Mouse (Mus musculus) embryonic facial prominence, embryonic 14.5 days (tissue): ENCODE data around the gene Pde10a. TPM values are rescaled to one million over a fixed set of nuclear protein-coding genes. Genes with fewer than 3 reads are reported as not detected.

ENCODE experiments used
- ATAC-seq: fragments of 200-750 bp; cut with Nextera tagmentation; 2 replicates; pipeline ENCODE4 v1.8.0; 2017; ENCODE audit warnings: low read depth, moderate number of reproducible peaks, moderate TSS enrichment
- DNase-seq: peaks from one replicate; pipeline ENCODE4 v3.0.0-alpha.2; 2015; ENCODE audit warnings: low spot score
- H3K27ac ChIP-seq: fragments of 300-500 bp; sonication (generic); replicated peaks from 2 replicates; pipeline ENCODE4 v1.5.1; 2014; ENCODE audit warnings: low read depth, mild to moderate bottlenecking, low read length, moderate library complexity
- H3K27me3 ChIP-seq: fragments of 300-500 bp; sonication (generic); replicated peaks from 2 replicates; pipeline ENCODE4 v1.6.1; 2014; ENCODE audit warnings: low read length; ENCODE audit not compliant: control insufficient read depth, insufficient read depth
- H3K36me3 ChIP-seq: fragments of 300-500 bp; sonication (generic); 2 replicates; pipeline ENCODE4 v1.6.1; 2014; ENCODE audit warnings: low read length, mixed read lengths; ENCODE audit not compliant: control insufficient read depth, insufficient read depth
- H3K4me1 ChIP-seq: fragments of 300-500 bp; sonication (generic); 2 replicates; pipeline ENCODE4 v1.6.1; 2014; ENCODE audit warnings: antibody characterized with exemption, low read length; ENCODE audit not compliant: control insufficient read depth, insufficient read depth
- H3K4me2 ChIP-seq: fragments of 300-500 bp; sonication (generic); 2 replicates; pipeline ENCODE4 v1.6.1; 2014; ENCODE audit warnings: low read depth, mild to moderate bottlenecking, low read length, moderate library complexity, mixed read lengths
- H3K4me3 ChIP-seq: fragments of 300-500 bp; sonication (generic); 2 replicates; pipeline ENCODE4 v1.5.1; 2014; ENCODE audit warnings: low read depth, mild to moderate bottlenecking, low read length
- H3K9ac ChIP-seq: fragments of 300-500 bp; sonication (generic); 2 replicates; pipeline ENCODE4 v1.6.1; 2014; ENCODE audit warnings: low read depth, mild to moderate bottlenecking, low read length, moderate library complexity, mixed read lengths
- H3K9me3 ChIP-seq: fragments of 300-500 bp; sonication (generic); 2 replicates; pipeline ENCODE4 v1.6.1; 2016; ENCODE audit warnings: low read length; ENCODE audit not compliant: control insufficient read depth
- WGBS: fragments of 180-500 bp; shearing (Covaris S2); extraction: QIAGEN DNeasy Blood & Tissue Kit; methylation state at CpG from one replicate; pipeline ENCODE4 v1.1.7; 2014; 5-methylcytosine and 5-hydroxymethylcytosine counted together
- polyA plus RNA-seq: library from polyadenylated mRNA; unstranded; fragments of >200 nt; fragmentation: Nextera tagmentation; extraction: Ambion mirVana; gene quantifications from 2 replicates; pipeline ENCODE4 v1.2.1, GENCODE M21; 2014

Gene Pde10a
- polyA plus RNA-seq, 1 experiment from 2014 or later, result 2.3 TPM

DNA sequence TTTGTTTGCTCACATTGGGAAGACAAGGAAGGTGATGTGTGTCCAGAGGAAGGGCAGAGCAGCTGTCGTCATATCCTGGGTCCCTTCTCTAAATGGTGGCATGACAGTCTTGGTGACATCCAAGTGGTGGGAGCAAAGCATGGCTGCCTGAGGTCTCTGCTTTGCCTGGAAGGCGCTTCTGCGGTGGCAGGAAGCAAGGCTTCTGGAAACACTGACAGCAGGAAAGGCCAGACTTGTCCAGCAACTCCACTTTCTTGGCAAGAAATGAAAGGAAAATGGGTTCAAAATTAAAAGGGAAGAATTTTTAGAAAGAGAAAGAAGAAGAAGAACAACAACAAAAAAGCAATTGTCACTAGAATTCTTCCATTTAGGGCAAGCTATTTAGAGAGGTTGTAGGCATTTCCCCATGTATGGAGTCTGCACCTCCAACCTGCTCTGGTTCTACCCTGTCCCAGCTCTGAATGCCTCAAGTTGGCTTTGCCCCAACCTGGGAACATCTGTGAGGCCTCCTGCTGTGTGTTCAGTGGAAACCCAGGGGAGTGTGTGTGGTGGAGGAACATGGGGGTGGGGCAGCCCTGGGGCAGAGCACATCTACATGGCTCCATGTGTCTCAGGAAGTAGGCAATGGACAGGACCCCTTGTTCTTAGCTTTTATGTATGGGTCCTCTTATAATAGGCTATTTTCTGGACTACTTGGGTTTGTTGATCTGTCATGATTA is 288.8 kb downstream of the Pde10a start:
- ATAC-seq, result no peak
- Histone ChIP-seq H3K9me3 (no peaks in the 10 kb centered on the region), H3K4me3 (no peak overlapping the region), H3K27ac (no peak overlapping the region), H3K36me3 (no peaks in the 10 kb centered on the region), H3K9ac (no peak overlapping the region), H3K27me3 (no peaks in the 10 kb centered on the region), H3K4me2 (no peak overlapping the region), H3K4me1 (peaks cover 4% of the 10 kb centered on the region; the same call in 1 of the 2 replicates)
- 84% methylated on average over 3 of the region's 3 CpGs for WGBS
- DNase-seq, result no peak

DNA sequence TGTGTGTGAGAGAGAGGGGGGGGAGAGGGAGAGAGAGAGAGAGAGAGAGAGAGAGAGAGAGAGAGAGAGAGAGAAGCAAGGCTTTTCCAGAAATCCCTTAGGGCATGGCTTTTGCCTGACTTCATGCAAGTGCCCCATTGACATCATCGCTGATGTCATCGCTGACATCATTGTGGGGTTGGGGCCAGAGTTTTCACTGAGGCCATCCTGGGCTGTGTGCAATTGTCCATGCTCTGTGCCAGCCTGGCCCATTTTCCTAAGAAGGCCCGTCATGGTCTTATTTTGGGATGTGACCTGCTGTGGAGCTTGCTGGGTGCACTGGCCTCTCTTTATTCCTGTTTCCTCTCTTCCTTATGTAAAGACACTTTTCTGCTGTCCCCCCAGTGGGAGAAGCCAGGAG is 290.2 kb downstream of the Pde10a start:
- H3K27me3 ChIP-seq, result no peaks in the 10 kb centered on the region
- H3K4me3 ChIP-seq, result no peak overlapping the region
- no peak overlapping the region for H3K4me2 ChIP-seq
- no peak overlapping the region for H3K9ac ChIP-seq
- no peak for ATAC-seq
- WGBS, result 96% methylated on average over 3 of the region's 3 CpGs
- no peaks in the 10 kb centered on the region for H3K36me3 ChIP-seq
- no peak overlapping the region for H3K27ac ChIP-seq
- peaks cover 4% of the 10 kb centered on the region; the same call in 1 of the 2 replicates for H3K4me1 ChIP-seq
- no peaks in the 10 kb centered on the region for H3K9me3 ChIP-seq
- DNase-seq, result no peak

GRCm38 (mm10) chr17:8815864-8816263 is 290.7 kb downstream of the Pde10a start:
- H3K4me2 ChIP-seq, result no peak overlapping the region
- ATAC-seq (no peak), DNase-seq (no peak)
- H3K4me3 ChIP-seq, result no peak overlapping the region
- no peaks in the 10 kb centered on the region for H3K36me3 ChIP-seq
- peaks cover 4% of the 10 kb centered on the region; the same call in 1 of the 2 replicates for H3K4me1 ChIP-seq
- no peak overlapping the region for H3K27ac ChIP-seq
- H3K27me3 ChIP-seq, result no peaks in the 10 kb centered on the region
- no peaks in the 10 kb centered on the region for H3K9me3 ChIP-seq
- 75% methylated on average over 5 of the region's 5 CpGs for WGBS
- no peak overlapping the region for H3K9ac ChIP-seq

GRCm38 (mm10) chr17:8818675-8819074 is 293.5 kb downstream of the Pde10a start:
- H3K4me1 ChIP-seq, result peaks cover 4% of the 10 kb centered on the region; the same call in 1 of the 2 replicates
- H3K27ac ChIP-seq, result no peak overlapping the region
- H3K4me3 ChIP-seq, result no peak overlapping the region
- H3K36me3 ChIP-seq, result no peaks in the 10 kb centered on the region
- DNase-seq, result no peak
- 84% methylated on average over 13 of the region's 13 CpGs for WGBS
- ATAC-seq, result no peak
- no peaks in the 10 kb centered on the region for H3K27me3 ChIP-seq
- no peaks in the 10 kb centered on the region for H3K9me3 ChIP-seq
- H3K9ac ChIP-seq, result no peak overlapping the region
- no peak overlapping the region for H3K4me2 ChIP-seq

DNA sequence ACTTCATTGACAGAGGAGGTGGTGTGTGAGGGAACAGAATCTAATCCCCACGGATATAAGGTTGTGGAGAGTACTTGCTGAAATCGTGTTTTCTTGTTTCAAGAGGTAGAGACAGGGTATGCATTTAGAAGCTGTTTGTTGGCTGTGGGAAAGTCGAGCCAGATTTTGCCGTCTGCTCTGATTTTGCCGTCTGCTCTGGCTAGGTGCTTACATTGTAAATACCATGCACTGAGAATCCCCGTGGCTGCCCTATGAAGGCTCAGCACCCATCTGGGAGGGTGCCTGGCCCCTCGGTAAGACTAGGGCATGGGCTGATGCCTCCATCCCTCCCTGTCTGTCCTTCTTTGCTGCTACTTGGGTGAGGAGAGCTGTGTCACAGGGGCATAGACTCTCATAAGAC is 298.4 kb downstream of the Pde10a start:
- Histone ChIP-seq H3K27me3 (no peaks in the 10 kb centered on the region), H3K4me2 (no peak overlapping the region), H3K9me3 (no peaks in the 10 kb centered on the region), H3K27ac (no peak overlapping the region), H3K4me1 (no peaks in the 10 kb centered on the region), H3K9ac (no peak overlapping the region), H3K4me3 (no peak overlapping the region), H3K36me3 (no peaks in the 10 kb centered on the region)
- no peak for DNase-seq
- 70% methylated on average over 7 of the region's 7 CpGs for WGBS
- ATAC-seq, result no peak

GRCm38 (mm10) chr17:8827204-8827603 is 302.0 kb downstream of the Pde10a start:
- 79% methylated on average over 9 of the region's 9 CpGs for WGBS
- H3K4me3 ChIP-seq, result no peak overlapping the region
- no peak overlapping the region for H3K27ac ChIP-seq
- H3K27me3 ChIP-seq, result no peaks in the 10 kb centered on the region
- no peak overlapping the region for H3K4me2 ChIP-seq
- H3K9me3 ChIP-seq, result no peaks in the 10 kb centered on the region
- no peaks in the 10 kb centered on the region for H3K4me1 ChIP-seq
- H3K36me3 ChIP-seq, result no peaks in the 10 kb centered on the region
- ATAC-seq (no peak), DNase-seq (no peak)
- no peak overlapping the region for H3K9ac ChIP-seq

DNA sequence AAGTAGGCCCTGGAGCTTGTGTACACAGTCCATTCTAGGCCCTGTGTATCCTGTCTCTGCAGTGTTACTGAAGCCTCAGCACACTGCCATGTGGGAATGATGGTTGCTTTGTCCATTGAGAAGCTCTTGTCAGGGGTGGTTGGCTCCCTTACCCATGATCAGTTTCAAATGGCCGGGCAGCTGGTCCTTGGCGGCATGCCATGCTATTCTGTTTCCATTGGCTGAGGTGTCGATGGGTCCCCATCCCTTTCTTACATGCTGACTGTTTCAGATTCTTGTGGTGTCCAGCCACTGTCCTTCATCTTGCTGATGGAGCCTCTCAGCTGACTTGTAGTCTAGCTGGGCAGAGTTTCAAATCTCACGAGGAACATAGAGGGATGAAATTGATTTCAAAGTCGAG is 305.8 kb downstream of the Pde10a start:
- H3K4me3 ChIP-seq, result no peak overlapping the region
- DNase-seq, result no peak
- H3K4me2 ChIP-seq, result no peak overlapping the region
- H3K27me3 ChIP-seq, result no peaks in the 10 kb centered on the region
- no peak overlapping the region for H3K27ac ChIP-seq
- no peak for ATAC-seq
- no peaks in the 10 kb centered on the region for H3K9me3 ChIP-seq
- WGBS, result 74% methylated on average over 5 of the region's 5 CpGs
- no peaks in the 10 kb centered on the region for H3K36me3 ChIP-seq
- H3K4me1 ChIP-seq, result no peaks in the 10 kb centered on the region
- H3K9ac ChIP-seq, result no peak overlapping the region

DNA sequence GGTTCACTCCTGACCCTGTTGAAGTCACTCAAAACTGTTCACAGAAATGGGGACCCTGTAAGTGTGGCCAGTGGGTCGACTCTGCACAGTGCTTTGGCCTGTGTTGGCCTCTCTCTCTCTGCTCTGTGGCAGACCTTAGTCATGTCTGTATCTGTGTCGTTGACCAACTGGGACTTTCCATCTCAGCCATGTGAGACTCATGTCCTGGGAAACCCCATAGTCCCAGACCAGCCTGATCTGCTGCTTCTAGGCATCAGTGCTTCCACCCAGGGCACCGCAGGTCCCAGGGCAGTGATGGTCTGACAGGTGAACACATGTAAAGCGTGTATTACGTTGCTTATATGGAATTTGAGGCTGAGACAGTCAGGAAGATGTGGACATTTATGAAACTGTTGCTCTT is 311.1 kb downstream of the Pde10a start:
- DNase-seq (no peak), ATAC-seq (no peak)
- Histone ChIP-seq H3K4me3 (no peak overlapping the region), H3K9me3 (no peaks in the 10 kb centered on the region), H3K36me3 (no peaks in the 10 kb centered on the region), H3K27me3 (no peaks in the 10 kb centered on the region), H3K4me1 (peaks cover 5% of the 10 kb centered on the region), H3K4me2 (no peak overlapping the region), H3K27ac (no peak overlapping the region), H3K9ac (no peak overlapping the region)
- WGBS, result 88% methylated on average over 5 of the region's 5 CpGs

DNA sequence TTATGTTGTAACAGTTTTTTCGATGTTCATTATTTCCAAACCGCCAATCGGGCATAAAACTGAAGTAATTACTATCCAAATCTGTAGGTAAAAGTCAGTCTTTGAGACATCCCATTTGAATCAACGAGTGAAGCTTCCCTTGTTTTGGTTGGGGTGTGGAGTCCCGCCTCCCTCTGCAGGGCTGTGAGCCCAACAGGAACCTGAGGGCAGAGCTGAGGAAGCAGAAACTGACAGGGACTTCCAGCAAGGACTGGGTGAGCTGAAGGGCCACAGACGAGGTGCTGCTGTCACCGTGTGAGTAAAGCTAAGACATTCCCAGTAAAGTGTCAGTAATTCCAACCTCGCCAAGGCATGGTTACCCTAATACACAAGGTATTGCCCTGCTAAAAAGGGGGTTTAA is 313.1 kb downstream of the Pde10a start:
- Histone ChIP-seq H3K9ac (no peak overlapping the region), H3K4me2 (no peak overlapping the region), H3K4me3 (no peak overlapping the region), H3K27ac (no peak overlapping the region), H3K27me3 (no peaks in the 10 kb centered on the region), H3K4me1 (peaks cover 9% of the 10 kb centered on the region), H3K9me3 (no peaks in the 10 kb centered on the region), H3K36me3 (no peaks in the 10 kb centered on the region)
- DNase-seq (no peak), ATAC-seq (no peak)
- 47% methylated on average over 8 of the region's 8 CpGs for WGBS
